Mouse (Mus musculus) induced T-regulatory cell, adult 2 months (primary cell): Measurements from ENCODE around the gene Cdh23.

ENCODE experiments used
- DNase-seq: peaks from one replicate; pipeline ENCODE4 v3.0.0-alpha.2; 2012; ENCODE audit warnings: low read depth

Cdh23 gene

DNA sequence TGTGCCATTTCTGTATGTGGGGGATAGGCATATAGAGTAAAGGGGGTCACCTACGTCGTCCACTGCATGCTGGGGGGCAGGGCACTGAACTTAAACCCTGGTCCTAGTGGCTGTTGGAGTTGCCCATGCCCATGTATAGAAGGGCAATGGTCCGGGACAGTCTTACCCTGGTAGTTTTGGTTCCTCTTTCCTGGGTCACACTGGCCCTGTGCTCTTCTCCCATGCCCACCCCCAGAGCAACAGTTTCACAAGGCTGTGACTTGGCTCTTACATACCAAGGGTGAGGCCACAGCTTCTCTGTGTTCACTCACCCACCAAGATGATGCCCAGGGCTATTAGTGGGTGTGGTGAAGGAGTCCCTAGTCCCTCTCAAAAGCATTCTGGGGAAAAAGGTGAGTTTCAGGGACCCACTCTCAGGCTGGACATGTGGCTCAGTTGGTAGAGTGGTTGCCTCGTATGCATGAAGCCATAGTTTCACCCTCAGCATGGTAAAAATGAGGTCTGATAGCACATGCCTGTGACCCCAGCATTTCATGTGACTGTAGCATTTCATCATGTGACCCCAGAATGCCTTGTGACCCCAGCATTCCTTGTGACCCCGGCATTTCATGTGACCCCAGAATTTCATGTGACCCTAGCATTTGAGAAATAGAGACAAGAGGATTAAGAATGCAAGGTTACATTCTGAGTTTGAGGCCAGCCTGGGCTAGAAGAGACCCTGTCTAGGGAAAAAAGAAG, 435.6 kb downstream of the Cdh23 start:
- no peak for DNase-seq

DNA sequence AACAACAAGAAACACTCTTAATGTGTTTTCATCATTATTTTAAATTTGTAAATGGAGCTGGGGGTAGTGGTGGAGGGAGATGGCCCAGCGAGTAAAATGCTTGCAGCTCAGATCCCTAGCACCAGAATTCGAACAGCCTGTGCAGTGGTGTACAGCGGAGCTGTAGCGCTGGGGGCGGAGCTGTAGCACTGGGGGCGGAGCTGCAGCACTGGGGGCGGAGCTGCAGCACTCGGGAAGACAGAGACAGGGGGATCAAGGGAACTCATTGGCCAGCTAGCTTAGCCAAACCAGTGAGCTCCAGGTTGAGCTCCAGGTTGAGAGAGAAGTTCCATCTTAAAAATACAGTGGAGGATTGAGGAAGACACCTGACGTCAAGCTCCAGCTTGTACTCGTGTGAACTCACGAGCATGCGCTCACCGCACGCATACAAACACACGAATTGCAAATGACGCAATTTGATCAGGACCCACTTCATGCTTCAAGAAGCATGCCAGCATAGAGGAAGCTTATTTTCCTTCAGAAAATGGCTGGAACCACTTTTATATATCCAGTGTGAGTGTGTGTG, 438.9 kb downstream of the Cdh23 start:
- no peak for DNase-seq

DNA sequence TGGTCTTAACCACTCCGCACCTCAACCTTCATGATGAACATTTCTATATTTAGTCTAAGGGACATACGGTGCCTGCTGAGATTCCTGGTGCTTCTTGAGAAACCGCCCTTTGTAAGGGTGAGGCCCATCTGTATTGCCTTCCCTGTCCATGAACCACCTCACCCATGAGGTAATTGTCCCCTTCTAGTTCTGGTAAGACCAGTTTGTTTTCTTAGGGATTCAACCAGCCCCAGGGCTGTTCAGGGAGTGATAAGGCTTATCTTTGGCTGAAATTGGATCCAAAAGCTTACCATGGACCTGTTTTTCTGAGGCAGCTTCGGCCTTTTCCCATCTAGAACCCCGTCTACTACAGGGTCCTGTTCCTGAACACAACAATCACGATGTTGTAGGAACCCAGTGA, 440.2 kb downstream of the Cdh23 start:
- no peak for DNase-seq
